Mouse (Mus musculus): ENCODE measurements around the gene Fiz1. TPM values are rescaled to one million over a fixed set of nuclear protein-coding genes. Genes with fewer than 3 reads are reported as not detected.
"Not testable (repeated sequence)": the region's sequence is repeated elsewhere in the genome, so short reads cannot be mapped to it uniquely, and the experiment has no call there.

The Fiz1 gene
- total RNA-seq, 1 experiment from 2014 or later, result 20.0 TPM

DNA sequence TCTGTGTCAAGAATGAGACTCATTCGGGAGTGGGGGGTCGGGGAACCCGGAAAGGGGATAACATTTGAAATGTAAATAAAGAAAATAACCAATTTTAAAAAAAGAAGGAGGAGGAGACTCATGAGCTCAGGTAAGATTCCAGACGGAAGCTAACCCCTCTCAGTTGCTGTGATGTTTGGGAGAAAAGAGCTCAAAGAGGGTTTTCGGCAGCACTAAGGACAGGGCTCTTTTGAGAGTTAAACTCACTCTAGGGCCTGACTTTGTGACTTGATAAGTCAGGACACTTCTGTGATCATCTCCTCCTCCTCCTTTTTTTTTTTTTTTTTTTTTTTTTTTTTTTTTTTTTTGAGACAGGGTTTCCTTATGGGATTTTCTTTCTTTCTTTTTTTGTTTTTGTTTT lies 24.4 kb upstream of the Fiz1 start:
- ATAC-seq (replicated peaks; ENCODE audit: low read depth, poor library complexity, severe bottlenecking), result no peak

- ATAC-seq (replicated peaks; ENCODE audit: low read depth, poor library complexity, severe bottlenecking), result peak; percentile 91
Observed at GRCm38 (mm10) chr7:5038109-5038732, 23.7 kb upstream of the Fiz1 start, which contains the start of gene Zfp784. Gene Zfp784 (minus strand): TSS chr7:5038446.

GRCm38 (mm10) chr7:5037467-5037866 lies 23.0 kb upstream of the Fiz1 start:
- no peak for ATAC-seq (replicated peaks; ENCODE audit: low read depth, poor library complexity, severe bottlenecking)

GRCm38 (mm10) chr7:5037026-5037425 lies 22.5 kb upstream of the Fiz1 start:
- no peak for ATAC-seq (replicated peaks; ENCODE audit: low read depth, poor library complexity, severe bottlenecking)

GRCm38 (mm10) chr7:5036136-5036535 lies 21.6 kb upstream of the Fiz1 start:
- ATAC-seq (replicated peaks; ENCODE audit: low read depth, poor library complexity, severe bottlenecking), result no peak

DNA sequence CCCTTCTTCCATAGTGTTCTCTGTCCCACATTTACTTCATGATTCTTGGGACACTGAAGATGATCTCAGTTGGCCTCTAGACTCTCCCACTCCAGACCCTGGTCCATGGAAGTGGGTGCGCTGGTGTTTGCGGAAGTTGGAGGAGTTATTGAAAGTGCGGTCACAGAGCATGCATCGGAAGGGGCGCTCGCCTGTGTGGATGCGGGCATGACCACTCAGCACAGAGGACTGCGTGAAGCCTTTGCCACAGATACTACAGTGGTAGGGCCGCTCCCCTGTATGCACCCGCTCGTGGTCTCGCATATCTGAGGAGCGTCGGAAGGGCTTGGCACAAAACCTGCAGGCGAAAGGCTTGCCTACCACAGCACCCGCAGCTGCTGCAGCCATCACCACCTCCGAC lies 21.1 kb upstream of the Fiz1 start:
- ATAC-seq (replicated peaks; ENCODE audit: low read depth, poor library complexity, severe bottlenecking), result no peak

GRCm38 (mm10) chr7:5033818-5034217 lies 19.3 kb upstream of the Fiz1 start, which contains the start of gene 4632433K11Rik:
Gene 4632433K11Rik (plus strand): TSS chr7:5034118.
- ATAC-seq (replicated peaks; ENCODE audit: low read depth, poor library complexity, severe bottlenecking), result no peak

DNA sequence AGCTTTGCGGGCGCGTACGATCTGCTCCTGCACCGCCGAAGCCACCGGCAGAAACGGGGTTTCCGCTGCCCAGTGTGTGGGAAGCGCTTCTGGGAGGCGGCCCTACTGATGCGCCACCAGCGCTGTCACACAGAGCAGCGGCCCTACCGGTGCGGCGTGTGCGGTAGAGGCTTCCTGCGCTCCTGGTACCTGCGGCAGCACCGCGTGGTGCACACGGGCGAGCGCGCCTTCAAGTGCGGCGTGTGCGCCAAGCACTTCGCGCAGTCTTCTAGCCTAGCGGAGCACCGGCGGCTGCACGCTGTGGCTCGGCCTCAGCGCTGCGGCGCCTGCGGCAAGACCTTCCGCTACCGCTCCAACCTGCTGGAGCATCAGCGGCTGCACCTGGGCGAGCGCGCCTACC lies 17.0 kb upstream of the Fiz1 start:
- ATAC-seq (replicated peaks; ENCODE audit: low read depth, poor library complexity, severe bottlenecking), result no peak

GRCm38 (mm10) chr7:5030554-5031275 lies 16.2 kb upstream of the Fiz1 start:
- no peak for ATAC-seq (replicated peaks; ENCODE audit: low read depth, poor library complexity, severe bottlenecking)

DNA sequence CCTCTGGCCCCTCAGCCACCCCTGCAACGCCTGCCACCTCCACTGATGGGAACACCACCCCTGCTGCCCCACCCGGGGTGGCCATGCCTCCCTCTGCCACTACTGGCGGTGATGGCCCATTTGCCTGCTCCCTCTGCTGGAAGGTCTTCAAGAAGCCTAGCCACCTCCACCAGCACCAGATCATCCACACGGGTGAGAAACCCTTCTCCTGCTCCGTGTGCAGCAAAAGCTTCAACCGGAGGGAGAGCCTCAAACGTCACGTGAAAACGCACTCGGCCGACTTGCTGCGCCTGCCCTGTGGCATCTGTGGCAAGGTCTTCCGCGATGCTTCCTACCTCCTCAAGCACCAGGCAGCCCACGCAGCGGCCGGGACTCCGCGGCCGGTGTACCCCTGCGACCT lies 15.4 kb upstream of the Fiz1 start:
- ATAC-seq (replicated peaks; ENCODE audit: low read depth, poor library complexity, severe bottlenecking), result no peak

- ATAC-seq (replicated peaks; ENCODE audit: low read depth, poor library complexity, severe bottlenecking), result no peak
Observed at GRCm38 (mm10) chr7:5029543-5029942, 15.0 kb upstream of the Fiz1 start.

DNA sequence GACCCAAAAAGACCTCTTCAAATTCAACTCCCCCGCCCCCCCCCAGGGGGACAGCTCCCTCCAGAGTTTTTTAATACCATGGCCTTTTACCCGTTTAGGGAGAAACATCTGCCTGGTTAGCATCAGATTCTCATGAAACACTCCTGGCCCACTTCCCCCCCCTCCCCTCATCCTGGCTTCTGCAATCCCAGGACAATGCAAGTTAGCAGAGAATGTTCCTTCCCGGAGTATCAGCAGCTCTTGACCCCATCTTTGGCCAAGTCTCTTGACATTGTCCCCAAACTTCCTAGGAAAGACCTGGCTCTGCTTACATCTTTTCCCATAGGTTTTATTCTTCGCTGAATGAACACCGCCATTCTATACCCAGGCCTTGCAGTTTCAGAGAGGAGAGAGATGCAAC lies 6.7 kb upstream of the Fiz1 start:
- no peak for ATAC-seq (replicated peaks; ENCODE audit: low read depth, poor library complexity, severe bottlenecking)

GRCm38 (mm10) chr7:5020685-5021084 lies 6.2 kb upstream of the Fiz1 start:
- ATAC-seq (replicated peaks; ENCODE audit: low read depth, poor library complexity, severe bottlenecking), result no peak

GRCm38 (mm10) chr7:5020000-5020681 lies 5.6 kb upstream of the Fiz1 start, which contains the start of the genes Zfp865 and Ccdc106:
Gene Zfp865 (plus strand): TSS chr7:5020376.
Gene Ccdc106 (plus strand): TSS chr7:5020553.
- ATAC-seq (replicated peaks; ENCODE audit: low read depth, poor library complexity, severe bottlenecking), result peak; percentile 85

- not testable (repeated sequence) for ATAC-seq (replicated peaks; ENCODE audit: low read depth, poor library complexity, severe bottlenecking)
Observed at GRCm38 (mm10) chr7:5019576-5019975, 5.1 kb upstream of the Fiz1 start.

DNA sequence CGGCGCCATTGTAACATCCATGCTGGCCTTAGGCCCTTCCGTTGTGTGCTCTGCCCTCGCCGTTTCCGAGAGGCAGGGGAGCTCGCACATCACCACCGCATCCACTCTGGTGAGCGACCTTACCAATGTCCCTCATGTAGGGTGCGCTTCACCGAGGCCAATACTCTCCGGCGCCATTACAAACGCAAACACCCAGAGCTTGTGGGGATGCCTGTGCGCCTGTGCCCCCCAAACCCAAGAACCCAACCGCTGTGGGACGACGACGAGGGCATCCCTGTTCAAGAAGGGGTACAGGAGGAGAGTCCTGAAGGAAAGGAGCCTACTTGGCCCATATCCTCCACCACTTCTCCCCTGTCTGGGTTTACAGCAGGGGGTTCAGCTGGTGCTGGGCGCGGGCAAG lies 3.4 kb upstream of the Fiz1 start:
- ATAC-seq (replicated peaks; ENCODE audit: low read depth, poor library complexity, severe bottlenecking), result no peak

DNA sequence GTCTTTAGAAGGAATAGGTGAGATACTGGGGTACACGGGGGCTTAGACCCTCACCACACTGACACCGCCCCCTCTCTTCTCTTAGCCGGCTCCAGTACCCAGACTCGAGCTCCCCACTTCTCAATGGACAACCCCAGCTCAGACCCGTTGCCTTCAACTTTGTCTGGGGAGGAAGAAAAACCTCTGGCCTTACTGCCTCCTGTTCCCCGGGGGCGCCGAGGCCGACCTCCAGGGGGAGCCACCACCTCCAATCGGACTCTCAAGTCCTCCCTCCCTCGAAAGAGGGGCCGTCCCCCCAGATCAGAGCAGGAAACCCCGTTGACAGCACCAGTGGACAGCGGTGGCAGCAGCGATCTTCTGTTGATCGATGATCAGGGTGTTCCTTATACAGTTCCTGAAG lies 2.9 kb upstream of the Fiz1 start:
- no peak for ATAC-seq (replicated peaks; ENCODE audit: low read depth, poor library complexity, severe bottlenecking)

- no peak for ATAC-seq (replicated peaks; ENCODE audit: low read depth, poor library complexity, severe bottlenecking)
Observed at GRCm38 (mm10) chr7:5016920-5017319, 2.4 kb upstream of the Fiz1 start.

DNA sequence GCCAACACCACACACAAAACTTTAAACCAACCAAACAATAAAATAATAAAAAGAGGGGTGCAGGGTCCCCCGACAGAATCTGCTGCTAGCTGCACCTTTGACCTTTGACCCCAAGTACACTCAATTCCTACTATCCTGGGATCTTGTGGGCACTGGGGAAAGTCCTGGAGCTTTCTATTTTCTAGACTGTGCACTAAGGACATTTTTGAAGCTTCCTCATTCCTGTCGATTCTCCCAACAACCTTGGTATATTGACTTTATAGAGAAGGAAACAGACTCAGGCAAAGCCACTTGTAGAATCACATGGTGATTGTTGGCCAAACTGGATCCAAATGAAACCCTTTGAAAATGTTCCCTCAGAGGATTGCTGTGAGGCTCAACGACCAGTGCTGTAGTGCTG lies 1.6 kb upstream of the Fiz1 start:
- ATAC-seq (replicated peaks; ENCODE audit: low read depth, poor library complexity, severe bottlenecking), result no peak

DNA sequence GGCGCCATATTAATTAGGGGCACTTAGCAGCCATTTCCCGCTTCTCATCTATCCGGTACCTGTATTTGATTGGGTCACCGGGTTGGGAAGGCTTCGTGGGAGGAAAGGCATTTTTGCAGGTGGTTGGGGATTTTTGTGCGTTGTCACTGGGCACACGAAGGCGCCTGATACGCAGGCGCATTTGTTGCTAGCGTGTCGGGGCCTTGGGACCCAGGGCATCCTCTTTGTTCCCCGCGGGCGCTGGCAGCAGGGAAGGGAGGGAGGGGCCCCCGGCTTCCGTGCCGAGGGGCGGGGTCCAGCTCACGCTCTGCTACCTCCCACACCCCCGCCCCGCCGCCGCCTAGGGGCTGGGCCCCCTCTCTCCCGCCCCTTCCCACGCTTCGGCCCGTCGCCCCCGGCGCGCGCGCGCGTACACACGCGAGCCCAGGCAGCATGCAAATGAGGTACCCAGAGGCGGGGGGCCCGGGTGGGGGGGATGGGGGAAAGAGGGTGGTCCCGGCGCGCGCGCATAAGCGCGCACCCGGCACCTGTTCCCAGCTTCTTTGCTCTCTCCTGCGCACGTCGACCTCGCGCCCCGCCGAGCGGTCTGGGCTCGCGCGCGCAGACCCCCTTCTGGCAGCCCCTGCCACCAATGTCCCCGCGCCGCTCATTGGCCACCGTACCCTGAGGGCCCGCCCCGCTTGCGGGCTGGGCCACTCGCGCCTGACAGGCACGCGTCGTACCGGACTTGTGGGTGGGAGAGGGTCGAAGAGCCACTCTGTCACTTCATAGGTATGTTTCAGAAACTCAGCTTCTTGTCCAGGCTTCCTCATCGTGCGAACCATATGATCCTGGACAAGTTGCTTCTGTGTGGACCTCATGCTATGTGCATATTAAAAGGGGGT lies 863 bp upstream of the Fiz1 start, which contains the start of gene Gm44973:
Gene Gm44973, plus strand, starts transcription at position 379 of the 884 bp plus-strand sequence.
- peak; percentile 61 for ATAC-seq (replicated peaks; ENCODE audit: low read depth, poor library complexity, severe bottlenecking)
